Mouse (Mus musculus) E14TG2a.4 (cell line): ENCODE results near the gene Gm10134.
A peak's percentile ranks its signal among the peaks of the same experiment; 100 is the strongest.

Experiments
- CTCF ChIP-seq: conservative IDR thresholded peaks from 2 replicates; pipeline ENCODE4 v1.5.1; 2014; ENCODE audit warnings: low read length
- NANOG ChIP-seq: IDR thresholded peaks from 2 replicates; pipeline ENCODE4 v1.6.1; 2014; ENCODE audit warnings: borderline replicate concordance, low read length, mixed read lengths
- POU5F1 ChIP-seq: IDR thresholded peaks from 2 replicates; pipeline ENCODE4 v1.6.1; 2014; ENCODE audit warnings: low read length, borderline replicate concordance

- no peak for TF ChIP-seq CTCF
- no peak for TF ChIP-seq POU5F1
- peak; percentile 23; the same call in 1 of the 2 replicates for TF ChIP-seq NANOG
Observed at GRCm38 (mm10) chr2:28518231-28518630, 12.3 kb downstream of the Gm10134 start.
